Mouse (Mus musculus) lung, postnatal 10 days (tissue): ENCODE data around the gene Srgap3.

Experiments used
- DNase-seq: peaks from one replicate; pipeline ENCODE4 v3.0.0; 2021

Srgap3 gene

DNA sequence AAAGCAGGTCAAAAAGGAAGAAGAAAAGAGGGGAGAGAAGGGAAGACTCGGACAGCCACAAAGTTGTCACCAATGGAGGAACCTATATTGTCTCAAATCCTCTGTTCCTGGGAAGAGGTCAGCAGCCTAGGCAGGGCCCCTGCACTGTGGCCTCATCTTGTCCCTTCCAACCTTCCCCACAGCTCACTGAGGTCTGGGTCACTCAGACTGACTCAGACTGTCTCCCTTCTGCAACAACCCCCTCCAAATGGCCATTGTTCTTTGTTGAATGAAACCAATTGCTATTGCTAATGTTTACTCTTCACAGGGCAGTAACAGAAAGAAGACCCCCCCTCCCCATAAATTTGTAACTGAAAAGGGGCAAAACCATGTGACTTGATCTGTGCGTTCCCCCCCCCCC is 2.2 kb upstream of the Srgap3 start:
- no peak for DNase-seq

DNA sequence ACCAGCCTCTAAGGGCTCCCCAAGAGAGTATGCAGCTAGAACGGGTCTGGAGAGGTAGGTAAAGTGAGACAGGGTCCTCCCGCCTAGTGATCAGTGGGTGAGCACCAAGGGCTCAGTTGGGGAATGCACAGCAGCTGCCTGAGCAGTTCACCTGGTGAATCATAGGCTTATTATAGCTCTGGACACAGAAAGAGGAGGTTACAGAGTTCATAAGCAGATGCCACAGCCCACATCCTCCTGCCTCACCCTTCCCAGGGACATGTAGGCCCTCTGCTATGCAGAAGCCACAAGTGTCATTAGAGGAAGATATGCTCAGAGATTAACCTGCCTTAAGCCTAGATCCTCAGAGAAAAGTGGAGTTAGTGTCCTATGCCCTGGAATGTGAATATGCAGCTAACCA is 1.4 kb upstream of the Srgap3 start:
- DNase-seq, result no peak

- no peak for DNase-seq
These were observed 850 bp downstream of the Srgap3 start for GRCm38 (mm10) chr6:112946021-112946811.

GRCm38 (mm10) chr6:112945181-112945751 is 1.8 kb downstream of the Srgap3 start:
- no peak for DNase-seq

DNA sequence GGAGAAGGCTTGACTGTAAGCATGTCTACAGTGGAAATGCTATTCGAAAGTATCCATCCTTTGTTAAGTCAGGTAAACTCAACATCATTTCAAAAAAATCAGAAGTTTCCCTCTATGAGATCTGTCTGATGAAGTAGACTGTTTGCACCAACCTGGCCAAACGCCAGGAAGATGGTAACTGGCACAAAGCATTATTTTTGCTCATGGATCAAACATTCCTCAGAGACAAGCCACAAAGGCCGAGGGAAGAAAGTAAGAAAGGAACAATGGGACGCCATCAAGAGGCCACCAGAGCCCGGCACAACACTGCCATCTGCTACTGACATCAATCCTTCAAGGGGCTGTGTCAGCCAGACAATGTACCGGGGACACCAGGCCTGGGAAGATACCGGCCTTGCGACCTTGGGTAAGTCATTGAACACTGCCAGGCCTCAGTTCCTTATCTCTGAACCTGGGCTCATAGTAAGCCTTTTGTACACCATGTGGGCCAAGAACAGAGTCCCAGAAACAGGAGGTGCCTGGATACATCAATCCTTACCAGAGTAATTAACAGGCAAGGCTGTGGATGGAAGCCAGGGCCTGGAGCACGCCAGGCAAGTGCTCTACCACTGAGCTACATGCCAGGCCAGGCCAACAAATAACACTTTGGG is 3.3 kb downstream of the Srgap3 start:
- no peak for DNase-seq

DNA sequence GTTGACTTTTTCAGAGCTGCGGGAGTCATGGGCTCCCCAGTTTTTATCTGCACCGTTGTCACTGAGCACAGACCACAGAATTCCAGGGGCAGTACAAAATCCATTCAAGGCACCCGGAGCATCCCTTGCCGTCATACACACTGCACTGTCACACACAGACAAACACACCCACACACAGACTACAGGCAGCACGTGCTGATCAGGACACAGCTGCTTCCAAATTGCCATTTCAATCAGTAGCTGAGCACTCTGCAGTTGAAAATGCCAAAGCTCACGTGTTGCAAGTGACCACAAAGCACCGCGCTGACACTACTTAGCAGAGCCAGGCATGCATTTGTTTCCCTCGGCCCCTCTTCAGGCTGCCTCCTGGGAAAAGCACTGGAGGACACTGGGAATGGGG is 7.8 kb downstream of the Srgap3 start:
- no peak for DNase-seq

- no peak for DNase-seq
These were observed 9.3 kb downstream of the Srgap3 start for GRCm38 (mm10) chr6:112937791-112938190.

- no peak for DNase-seq
These were observed 12.6 kb downstream of the Srgap3 start for GRCm38 (mm10) chr6:112934501-112934900.

DNA sequence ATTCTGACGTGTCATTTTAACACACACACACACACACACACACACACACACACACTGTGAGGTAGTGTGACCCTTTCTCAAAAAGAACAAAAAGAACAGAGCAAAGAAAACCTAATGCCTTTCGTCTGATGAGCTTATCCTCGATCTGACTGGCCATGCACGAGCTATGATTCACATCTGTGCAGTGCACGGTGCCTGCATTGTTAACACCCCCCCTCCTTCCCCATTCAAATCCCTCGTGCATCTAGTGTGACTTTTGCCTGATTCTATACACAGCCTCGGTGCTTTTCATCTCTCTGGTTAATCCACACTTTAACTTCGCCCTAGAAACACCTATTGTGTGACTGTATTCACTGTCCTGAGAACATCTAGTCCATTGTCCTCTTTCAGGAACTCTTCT is 14.5 kb downstream of the Srgap3 start:
- no peak for DNase-seq

DNA sequence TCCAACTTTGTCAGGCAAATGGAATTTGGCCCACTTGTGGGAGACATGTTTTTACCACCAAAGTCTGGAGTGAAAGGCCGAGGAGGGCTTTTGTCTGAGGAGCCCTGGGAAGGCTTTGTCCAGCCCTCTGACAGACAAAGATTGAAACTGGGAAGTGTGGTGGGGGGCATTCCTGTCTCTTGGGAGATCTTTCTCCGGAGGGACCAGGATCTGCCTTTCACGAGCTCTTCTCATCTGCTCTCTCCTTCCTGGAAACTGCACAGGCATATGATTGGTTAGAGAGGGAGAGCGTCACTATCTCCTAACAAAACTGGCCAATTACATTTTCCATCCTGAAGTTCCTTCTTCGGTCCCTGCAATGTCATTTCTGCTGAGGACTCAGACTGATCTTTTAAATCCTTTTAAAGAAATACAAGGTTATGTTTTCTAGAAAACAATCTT is 17.0 kb downstream of the Srgap3 start:
- DNase-seq, result peak; percentile 15

GRCm38 (mm10) chr6:112929291-112929984 is 17.6 kb downstream of the Srgap3 start:
- DNase-seq, result no peak

GRCm38 (mm10) chr6:112928841-112929240 is 18.2 kb downstream of the Srgap3 start:
- no peak for DNase-seq

DNA sequence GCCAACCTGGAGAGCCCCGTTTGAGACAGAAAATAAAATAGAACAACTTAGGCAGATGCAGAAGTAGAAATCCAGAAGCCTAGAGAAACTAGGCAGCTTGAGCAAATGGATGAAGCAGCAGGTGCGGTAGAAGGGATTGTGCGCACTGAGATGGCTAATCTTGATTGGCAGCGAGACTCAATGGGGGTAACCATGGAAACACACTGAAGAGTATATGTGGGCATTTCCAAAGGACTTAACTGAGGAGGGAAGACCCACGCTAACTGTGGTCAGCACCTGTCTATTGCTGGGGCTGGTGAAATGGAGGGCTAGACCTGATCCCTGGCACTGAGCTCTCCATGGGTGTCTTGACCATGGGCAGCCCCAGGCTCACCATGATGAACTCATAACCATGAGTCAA is 19.7 kb downstream of the Srgap3 start:
- no peak for DNase-seq

DNA sequence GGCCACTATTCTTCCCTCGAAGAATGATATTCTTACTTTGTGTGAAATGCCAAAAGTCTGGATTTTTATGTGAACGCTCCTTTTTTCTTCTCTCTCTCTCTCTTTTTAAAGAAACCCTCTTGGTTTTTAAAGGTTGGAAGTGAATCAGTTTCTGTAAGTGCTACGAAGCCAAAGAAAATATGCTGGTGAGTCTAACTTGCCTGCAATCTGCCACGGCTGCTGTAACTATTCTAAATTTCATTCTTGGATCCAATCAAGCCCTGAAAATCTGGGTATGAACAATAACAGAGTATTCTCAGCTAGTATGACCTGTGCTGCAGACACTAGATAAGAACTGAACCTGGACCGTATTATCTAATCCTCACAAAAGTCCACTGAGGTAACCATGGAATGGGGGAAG is 21.1 kb downstream of the Srgap3 start:
- no peak for DNase-seq

- DNase-seq, result peak; percentile 39
These were observed 21.7 kb downstream of the Srgap3 start for GRCm38 (mm10) chr6:112925234-112925975.

DNA sequence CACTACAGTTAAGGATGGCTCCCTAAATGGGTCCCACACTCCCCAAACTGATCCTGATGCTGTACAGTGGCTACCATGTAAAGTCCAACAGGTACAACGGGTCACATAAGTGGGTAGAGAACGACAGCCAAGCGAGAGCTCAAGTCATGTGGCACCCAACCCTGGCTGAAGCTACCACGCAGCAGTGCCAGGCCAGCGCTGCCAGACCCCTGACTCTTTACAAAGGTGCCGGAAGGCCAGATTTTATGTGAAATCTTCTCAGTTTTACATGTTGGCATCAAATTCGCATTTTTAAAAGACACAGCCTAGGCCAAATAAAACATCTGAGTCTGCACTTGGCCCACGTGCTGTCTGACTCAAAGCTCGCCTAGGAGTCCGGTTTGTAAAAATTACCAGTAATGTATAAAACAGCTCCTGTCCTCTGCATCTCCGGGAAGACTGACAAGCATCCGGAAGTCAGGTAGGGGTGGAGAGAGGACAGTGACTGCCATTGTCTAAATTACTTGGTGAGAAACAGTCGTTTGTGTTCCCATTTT is 22.4 kb downstream of the Srgap3 start:
- no peak for DNase-seq

DNA sequence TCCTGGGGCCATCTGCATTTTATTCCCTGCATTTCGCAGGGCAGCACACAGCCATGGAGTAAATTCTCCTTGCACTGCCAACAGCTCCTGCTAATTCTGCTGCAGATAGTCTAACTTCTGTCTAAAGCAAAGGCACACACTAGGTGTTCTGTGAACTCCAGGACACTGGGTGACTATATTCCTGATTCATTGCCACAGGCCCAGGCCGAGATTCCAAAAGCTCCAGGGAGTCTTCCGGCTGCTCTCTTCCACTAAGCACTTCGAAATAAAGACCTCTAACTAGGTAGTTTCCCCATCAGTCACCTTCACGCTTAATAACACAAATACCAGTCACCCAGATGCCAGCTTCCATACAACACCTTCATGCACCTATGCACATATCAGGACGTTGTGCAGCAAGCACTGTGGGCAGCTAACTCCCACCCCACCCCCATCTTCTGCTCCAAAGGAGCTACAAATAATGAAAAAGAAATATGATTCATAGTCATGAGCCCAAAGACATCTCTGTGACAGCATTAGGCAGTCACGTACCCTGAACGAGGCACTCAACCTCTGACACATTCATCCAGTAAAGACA is 26.4 kb downstream of the Srgap3 start:
- no peak for DNase-seq

GRCm38 (mm10) chr6:112917717-112918116 is 29.3 kb downstream of the Srgap3 start:
- DNase-seq, result no peak

GRCm38 (mm10) chr6:112916243-112916642 is 30.8 kb downstream of the Srgap3 start:
- DNase-seq, result no peak

GRCm38 (mm10) chr6:112912552-112912951 is 34.5 kb downstream of the Srgap3 start:
- DNase-seq, result no peak

- DNase-seq, result no peak
These were observed 37.4 kb downstream of the Srgap3 start for GRCm38 (mm10) chr6:112909711-112910110.
